In the genomic region with DNA sequence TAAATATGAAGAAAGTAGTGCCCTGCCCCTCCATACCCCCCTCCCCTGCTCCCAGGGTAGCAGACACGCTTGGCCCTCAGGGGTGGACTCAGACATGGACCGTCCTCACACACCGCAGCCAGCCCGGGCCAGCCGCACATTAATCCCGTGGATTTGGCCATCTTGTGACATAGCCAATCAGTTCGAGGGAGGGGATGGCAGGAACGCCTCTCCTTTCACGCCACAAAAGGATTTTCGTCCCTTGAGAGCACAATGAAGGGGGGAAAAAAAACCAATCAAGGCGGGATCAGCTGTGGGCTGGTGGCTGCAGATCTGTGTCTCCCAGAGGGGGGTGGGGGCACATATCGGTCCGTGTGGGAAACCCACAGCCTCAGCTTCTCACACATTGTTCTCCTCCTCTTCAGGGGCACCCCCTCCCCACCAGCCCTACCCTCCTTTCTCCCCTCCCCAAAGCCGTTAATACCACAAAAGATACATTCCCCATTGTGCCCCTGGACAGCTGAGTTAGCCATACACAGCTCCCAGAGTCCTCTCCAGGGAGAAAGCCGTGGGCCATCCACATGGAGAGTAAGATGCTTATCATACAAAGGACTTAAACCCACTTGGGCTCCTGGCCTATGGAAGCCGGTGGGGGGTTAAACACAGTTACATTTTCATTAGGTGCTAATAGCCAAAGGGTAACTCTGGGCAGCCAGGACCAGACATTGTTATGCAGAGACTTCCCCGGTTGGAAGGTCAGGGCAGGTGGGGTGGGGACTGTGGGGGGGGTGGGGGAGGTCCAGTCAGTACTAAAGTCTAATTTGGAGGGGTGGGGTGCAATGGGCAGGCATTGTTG, we compare ENCODE assay signal across 9 mouse cellular contexts.
DNase-seq lines count a peak whose midpoint lies in the region; ATAC-seq and TF ChIP-seq lines count a peak whose summit lies in the region.
"Had no signal": no experiment of that assay in that cellular context is flagged by ENCODE, and none has a peak within 500 bp of the region (broad histone marks: within the 10 kb centered on the region; RNA-seq: fewer than 3 reads in every experiment).

No protein-coding gene starts in this region.

- no peak overlapping the region for H3K27ac ChIP-seq in heart, embryonic 15.5 days
- no peak overlapping the region for H3K27ac ChIP-seq in heart, adult 2 months
- peak overlapping the region; percentile 92 for H3K27ac ChIP-seq in forebrain, embryonic 12.5 days
- H3K27ac ChIP-seq in midbrain, embryonic 11.5 days (ENCODE audit: low read depth, low read length), result peak overlapping the region; percentile 92

- no peak for TF ChIP-seq EP300 in heart, adult 2 months (IDR thresholded peaks at IDR 0.05; ENCODE audit: insufficient read depth, low read depth, low read length)

- peak overlapping the region; percentile 41 for H3K4me2 ChIP-seq in heart, embryonic 15.5 days
- H3K4me2 ChIP-seq in forebrain, embryonic 12.5 days, result peak overlapping the region; percentile 44
- peak overlapping the region; percentile 31; the same call in 1 of the 2 replicates for H3K4me2 ChIP-seq in midbrain, embryonic 11.5 days

- no peak for DNase-seq in heart, adult 2 months
- peak; percentile 43 for DNase-seq in Muller cell, postnatal 12 days (ENCODE audit: inconsistent ontology term)
- DNase-seq in midbrain, embryonic 11.5 days (ENCODE audit: low spot score, missing footprints), result peak; percentile 97
- DNase-seq in thymus, postnatal 36 days, result no peak
- DNase-seq in adrenal gland, postnatal 25 days, result no peak
- DNase-seq in thymus, postnatal 25 days, result no peak

- 8% methylated on average over 17 of the region's 17 CpGs for WGBS in heart, embryonic 15.5 days
- 10% methylated on average over 17 of the region's 17 CpGs for WGBS in heart, adult 2 months
- 1% methylated on average over 17 of the region's 17 CpGs for WGBS in forebrain, embryonic 12.5 days
- WGBS in midbrain, embryonic 11.5 days, result under 1% methylated on average over 17 of the region's 17 CpGs

- no peaks in the 10 kb centered on the region for H3K36me3 ChIP-seq in heart, embryonic 15.5 days
- no peaks in the 10 kb centered on the region for H3K36me3 ChIP-seq in heart, adult 2 months (ENCODE audit: control insufficient read depth, insufficient read depth, low read length)
- H3K36me3 ChIP-seq in forebrain, embryonic 12.5 days (replicated peaks), result no peaks in the 10 kb centered on the region
- H3K36me3 ChIP-seq in midbrain, embryonic 11.5 days (ENCODE audit: control insufficient read depth, insufficient read depth, low read length), result no peaks in the 10 kb centered on the region

- TF ChIP-seq POLR2A in heart, adult 2 months (IDR thresholded peaks at IDR 0.05; ENCODE audit: insufficient read depth, low read depth, low read length), result no peak

- ATAC-seq in heart, embryonic 15.5 days (replicated peaks; ENCODE audit: insufficient number of reproducible peaks, insufficient read depth, low FRiP score, low read depth), result no peak
- peak; percentile 93 for ATAC-seq in forebrain, embryonic 12.5 days (ENCODE audit: low FRiP score)
- peak; percentile 97 for ATAC-seq in midbrain, embryonic 11.5 days (ENCODE audit: low FRiP score)

- H3K4me3 ChIP-seq in heart, embryonic 15.5 days, result peak overlapping the region; percentile 20; the same call in 1 of the 2 replicates
- H3K4me3 ChIP-seq in heart, adult 2 months, result no peak overlapping the region
- peak overlapping the region; percentile 10; the same call in 1 of the 2 replicates for H3K4me3 ChIP-seq in forebrain, embryonic 12.5 days (replicated peaks)
- no peak overlapping the region for H3K4me3 ChIP-seq in midbrain, embryonic 11.5 days (ENCODE audit: low read depth, low read length)

- no peak for TF ChIP-seq CTCF in heart, adult 2 months (IDR thresholded peaks at IDR 0.05)

- no peaks in the 10 kb centered on the region for H3K79me2 ChIP-seq in heart, adult 2 months (replicated peaks; ENCODE audit: control insufficient read depth, insufficient read depth, low read length)

- peaks cover 32% of the 10 kb centered on the region for H3K27me3 ChIP-seq in heart, embryonic 15.5 days
- H3K27me3 ChIP-seq in heart, adult 2 months (ENCODE audit: control insufficient read depth, insufficient read depth, low read length), result no peaks in the 10 kb centered on the region; the same call in 1 of the 2 replicates
- peaks cover 4% of the 10 kb centered on the region; the same call in 1 of the 2 replicates for H3K27me3 ChIP-seq in forebrain, embryonic 12.5 days
- H3K27me3 ChIP-seq in midbrain, embryonic 11.5 days (ENCODE audit: control insufficient read depth, insufficient read depth, low read length), result no peaks in the 10 kb centered on the region
- H3K27me3 ChIP-seq: CH12.LX had no signal

- intact Hi-C loops in heart, adult 2 months (cut with DNase I), result no loop called here

- peaks cover 7% of the 10 kb centered on the region for H3K4me1 ChIP-seq in heart, embryonic 15.5 days (replicated peaks)
- no peaks in the 10 kb centered on the region for H3K4me1 ChIP-seq in heart, adult 2 months (ENCODE audit: control insufficient read depth, insufficient read depth, low read length)
- peaks cover 45% of the 10 kb centered on the region for H3K4me1 ChIP-seq in forebrain, embryonic 12.5 days
- peaks cover 42% of the 10 kb centered on the region for H3K4me1 ChIP-seq in midbrain, embryonic 11.5 days (ENCODE audit: control insufficient read depth, insufficient read depth, low read length)

- no peaks in the 10 kb centered on the region for H3K9me3 ChIP-seq in heart, embryonic 15.5 days (replicated peaks)
- H3K9me3 ChIP-seq in forebrain, embryonic 12.5 days, result no peaks in the 10 kb centered on the region
- no peaks in the 10 kb centered on the region for H3K9me3 ChIP-seq in midbrain, embryonic 11.5 days (ENCODE audit: control insufficient read depth, low read length)

- H3K9ac ChIP-seq in heart, embryonic 15.5 days, result no peak overlapping the region
- no peak overlapping the region for H3K9ac ChIP-seq in heart, adult 2 months (ENCODE audit: low read depth, low read length)
- peak overlapping the region; percentile 30; the same call in 1 of the 2 replicates for H3K9ac ChIP-seq in forebrain, embryonic 12.5 days
- peak overlapping the region; percentile 44; the same call in 1 of the 2 replicates for H3K9ac ChIP-seq in midbrain, embryonic 11.5 days (ENCODE audit: low read length)

Comparison
In these comparisons a context has a peak if more than half of its experiments do, and no peak if none do; other contexts are left out.
1. H3K4me3 ChIP-seq: peak in heart, embryonic 15.5 days (single experiment) and forebrain, embryonic 12.5 days (single experiment); none in heart, adult 2 months (single experiment) and midbrain, embryonic 11.5 days (single experiment).
2. H3K27ac ChIP-seq: peak in forebrain, embryonic 12.5 days (single experiment) and midbrain, embryonic 11.5 days (single experiment); none in heart, embryonic 15.5 days (single experiment) and heart, adult 2 months (single experiment).
3. H3K9ac ChIP-seq: peak in forebrain, embryonic 12.5 days (single experiment) and midbrain, embryonic 11.5 days (single experiment); none in heart, embryonic 15.5 days (single experiment) and heart, adult 2 months (single experiment).
4. DNase-seq: peak in Muller cell, postnatal 12 days (single experiment) and midbrain, embryonic 11.5 days (single experiment); none in heart, adult 2 months (0 of 2), thymus, postnatal 36 days (0 of 2), adrenal gland, postnatal 25 days (single experiment) and thymus, postnatal 25 days (single experiment).
5. Peak in every context shown above with its lines, with median percentiles within 50 percentile points of each other: H3K4me2 ChIP-seq.